Mouse (Mus musculus) central nervous system, embryonic 11.5 days (tissue): ENCODE data around the gene Adgrb2. TPM values are rescaled to one million over a fixed set of nuclear protein-coding genes. Genes with fewer than 3 reads are reported as not detected.

Source experiments
- polyA plus RNA-seq: library from polyadenylated mRNA; depleted of rRNA; stranded (reverse); fragments of >200 nt; gene quantifications from 2 replicates; pipeline ENCODE4 v1.2.3, GENCODE M21; 2012; rRNA removed

The Adgrb2 gene
- polyA plus RNA-seq, result 31.3 and 32.2 TPM in 2 replicates

GRCm38 (mm10) chr4:129984421-129985061 is at the start of gene Adgrb2:
TSS of gene Adgrb2 (plus strand) at chr4:129984870.

GRCm38 (mm10) chr4:130047331-130048202 is 62.9 kb downstream of the Adgrb2 start, which contains the start of gene Col16a1:
TSS of gene Col16a1 (plus strand) at chr4:130047840.

Other genes starting within 250 kb of the Adgrb2 start
- 123 and 125 TPM in 2 replicates for gene Khdrbs1, start 242.6 kb upstream of the Adgrb2 start, polyA plus RNA-seq
- 103 and 122 TPM in 2 replicates for gene Ptp4a2, start 173.7 kb upstream of the Adgrb2 start, polyA plus RNA-seq
- gene Spocd1, start 55.6 kb upstream of the Adgrb2 start, polyA plus RNA-seq, result 0.06 and 0.07 TPM in 2 replicates
- gene Col16a1, start 63.0 kb downstream of the Adgrb2 start, polyA plus RNA-seq, result 22.9 and 26.3 TPM in 2 replicates
- 32.7 and 50.3 TPM in 2 replicates for gene Pef1, start 117.7 kb downstream of the Adgrb2 start, polyA plus RNA-seq
- 0.58 and 0.65 TPM in 2 replicates for gene Hcrtr1, start 154.5 kb downstream of the Adgrb2 start, polyA plus RNA-seq
- 7.9 and 9.3 TPM in 2 replicates for gene Tinagl1, start 190.3 kb downstream of the Adgrb2 start, polyA plus RNA-seq
- 0.10 TPM in 1 of 2 replicates, not detected in the other for gene Gm853, start 237.5 kb downstream of the Adgrb2 start, polyA plus RNA-seq